Mouse (Mus musculus): ENCODE results near the gene Csrnp2. TPM values are rescaled to one million over a fixed set of nuclear protein-coding genes. Genes with fewer than 3 reads are reported as not detected.

The Csrnp2 gene
- polyA plus RNA-seq, 1 experiment from 2014 or later, result 44.7 TPM

DNA sequence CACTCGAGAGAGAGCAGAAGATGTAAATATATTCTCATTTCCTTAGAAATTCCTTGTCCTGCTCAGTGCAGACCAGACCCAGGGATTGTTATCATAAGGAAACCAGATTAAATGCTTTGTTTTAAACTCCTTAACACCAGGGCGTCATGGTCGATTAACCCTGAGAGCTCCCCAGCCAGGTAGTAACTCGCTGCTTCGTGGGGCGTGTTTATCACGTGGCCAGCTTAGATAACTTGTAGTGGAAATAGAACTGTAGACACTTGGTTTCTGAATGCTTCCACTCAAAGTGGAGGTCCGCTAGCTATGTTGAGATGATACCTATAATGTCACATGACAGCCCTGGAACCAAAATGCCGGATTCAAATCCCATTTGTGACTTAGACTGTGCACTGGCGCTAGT is 25.3 kb downstream of the Csrnp2 start:
- H3K36me3 ChIP-seq, result peaks cover 27% of the 10 kb centered on the region
- H3K27ac ChIP-seq, result no peak overlapping the region
- peak overlapping the region; percentile 95 for H3K4me2 ChIP-seq (replicated peaks)
- no peaks in the 10 kb centered on the region for H3K27me3 ChIP-seq
- peak overlapping the region; percentile 90 for H3K9ac ChIP-seq (replicated peaks)
- H3K9me3 ChIP-seq, result no peaks in the 10 kb centered on the region
- 67% methylated on average over 10 of the region's 10 CpGs for WGBS
- H3K4me1 ChIP-seq (replicated peaks), result peaks cover 35% of the 10 kb centered on the region
- no peak for ATAC-seq
- H3K4me3 ChIP-seq (replicated peaks), result peak overlapping the region; percentile 87

GRCm38 (mm10) chr15:100469189-100469545 is 26.1 kb downstream of the Csrnp2 start:
- Histone ChIP-seq H3K4me1 (replicated peaks) (peaks cover 35% of the 10 kb centered on the region), H3K9ac (replicated peaks) (peak overlapping the region; percentile 90), H3K27ac (peak overlapping the region; percentile 87), H3K27me3 (no peaks in the 10 kb centered on the region), H3K4me2 (replicated peaks) (peak overlapping the region; percentile 95), H3K4me3 (replicated peaks) (peak overlapping the region; percentile 87), H3K9me3 (no peaks in the 10 kb centered on the region), H3K36me3 (peaks cover 20% of the 10 kb centered on the region)
- under 1% methylated on average over 19 of the region's 19 CpGs for WGBS
- peak; percentile 48 for ATAC-seq

- Histone ChIP-seq H3K36me3 (peaks cover 14% of the 10 kb centered on the region), H3K4me1 (replicated peaks) (peaks cover 35% of the 10 kb centered on the region), H3K27me3 (no peaks in the 10 kb centered on the region), H3K9me3 (no peaks in the 10 kb centered on the region), H3K4me3 (replicated peaks) (peak within 1 kb of the TSS; percentile 87), H3K27ac (peak within 1 kb of the TSS; percentile 87), H3K9ac (replicated peaks) (peak within 1 kb of the TSS; percentile 90), H3K4me2 (replicated peaks) (peak within 1 kb of the TSS; percentile 95)
- ATAC-seq, result peak; percentile 97
- 2% methylated on average over 84 of the region's 84 CpGs for WGBS
Observed at GRCm38 (mm10) chr15:100468295-100469188, 26.7 kb downstream of the Csrnp2 start, which contains the start of gene Letmd1. Letmd1 (plus strand) TSS chr15:100469023.

GRCm38 (mm10) chr15:100467738-100468137 is 27.6 kb downstream of the Csrnp2 start:
- peak overlapping the region; percentile 58; the same call in 1 of the 2 replicates for H3K9ac ChIP-seq (replicated peaks)
- 39% methylated on average over 7 of the region's 8 CpGs for WGBS
- H3K36me3 ChIP-seq, result peaks cover 10% of the 10 kb centered on the region
- H3K27ac ChIP-seq, result no peak overlapping the region
- peak overlapping the region; percentile 87 for H3K4me3 ChIP-seq (replicated peaks)
- H3K27me3 ChIP-seq, result no peaks in the 10 kb centered on the region
- H3K9me3 ChIP-seq, result no peaks in the 10 kb centered on the region
- no peak for ATAC-seq
- H3K4me2 ChIP-seq (replicated peaks), result peak overlapping the region; percentile 95
- H3K4me1 ChIP-seq (replicated peaks), result peaks cover 35% of the 10 kb centered on the region

GRCm38 (mm10) chr15:100465432-100465831 is 29.9 kb downstream of the Csrnp2 start:
- no peak for ATAC-seq
- H3K36me3 ChIP-seq, result no peaks in the 10 kb centered on the region
- H3K9me3 ChIP-seq, result no peaks in the 10 kb centered on the region
- peaks cover 34% of the 10 kb centered on the region for H3K4me1 ChIP-seq (replicated peaks)
- no peak overlapping the region for H3K4me2 ChIP-seq (replicated peaks)
- H3K4me3 ChIP-seq (replicated peaks), result no peak overlapping the region
- 88% methylated on average over 2 of the region's 2 CpGs for WGBS
- no peak overlapping the region for H3K27ac ChIP-seq
- H3K27me3 ChIP-seq, result no peaks in the 10 kb centered on the region
- H3K9ac ChIP-seq (replicated peaks), result no peak overlapping the region

DNA sequence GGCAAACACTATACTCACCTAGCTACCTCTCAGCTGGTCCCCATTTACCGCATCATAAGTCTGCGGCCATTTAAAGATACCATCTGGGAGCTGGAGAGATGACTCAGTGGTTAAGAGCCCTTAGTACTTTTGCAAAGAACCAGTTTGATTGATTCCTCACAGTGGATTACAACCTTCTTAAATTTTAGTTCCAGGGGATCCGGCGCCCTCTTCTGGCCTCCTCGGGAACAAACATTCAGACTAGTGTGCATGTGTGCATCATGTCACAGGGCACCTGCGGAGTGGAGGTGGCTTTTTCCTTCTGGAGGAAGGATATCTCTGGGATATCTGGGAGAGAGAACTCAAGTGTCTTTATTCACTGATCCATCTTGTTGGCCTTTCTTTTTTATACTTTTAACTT is 31.6 kb downstream of the Csrnp2 start:
- Histone ChIP-seq H3K4me2 (replicated peaks) (no peak overlapping the region), H3K4me3 (replicated peaks) (no peak overlapping the region), H3K9me3 (no peaks in the 10 kb centered on the region), H3K4me1 (replicated peaks) (peaks cover 23% of the 10 kb centered on the region), H3K27ac (no peak overlapping the region), H3K9ac (replicated peaks) (no peak overlapping the region), H3K27me3 (0 out of 2 replicates have a peak, but pooled peaks cover 5% of the 10 kb centered on the region), H3K36me3 (no peaks in the 10 kb centered on the region)
- ATAC-seq, result no peak
- WGBS, result 27% methylated on average over 6 of the region's 6 CpGs

GRCm38 (mm10) chr15:100462086-100462485 is 33.2 kb downstream of the Csrnp2 start:
- H3K27me3 ChIP-seq, result peaks cover 15% of the 10 kb centered on the region; the same call in 1 of the 2 replicates
- peaks cover 10% of the 10 kb centered on the region for H3K4me1 ChIP-seq (replicated peaks)
- H3K4me2 ChIP-seq (replicated peaks), result no peak overlapping the region
- no peak overlapping the region for H3K4me3 ChIP-seq (replicated peaks)
- WGBS, result 89% methylated on average over 5 of the region's 5 CpGs
- H3K36me3 ChIP-seq, result no peaks in the 10 kb centered on the region
- H3K9ac ChIP-seq (replicated peaks), result no peak overlapping the region
- ATAC-seq, result no peak
- H3K9me3 ChIP-seq, result no peaks in the 10 kb centered on the region
- no peak overlapping the region for H3K27ac ChIP-seq

- no peak for ATAC-seq
- H3K4me1 ChIP-seq (replicated peaks), result peaks cover 8% of the 10 kb centered on the region
- no peaks in the 10 kb centered on the region for H3K9me3 ChIP-seq
- no peak overlapping the region for H3K4me2 ChIP-seq (replicated peaks)
- peaks cover 15% of the 10 kb centered on the region; the same call in 1 of the 2 replicates for H3K27me3 ChIP-seq
- H3K4me3 ChIP-seq (replicated peaks), result no peak overlapping the region
- H3K27ac ChIP-seq, result no peak overlapping the region
- H3K9ac ChIP-seq (replicated peaks), result no peak overlapping the region
- H3K36me3 ChIP-seq, result no peaks in the 10 kb centered on the region
- 88% methylated on average over 9 of the region's 9 CpGs for WGBS
Observed at GRCm38 (mm10) chr15:100461646-100462045, 33.6 kb downstream of the Csrnp2 start.

DNA sequence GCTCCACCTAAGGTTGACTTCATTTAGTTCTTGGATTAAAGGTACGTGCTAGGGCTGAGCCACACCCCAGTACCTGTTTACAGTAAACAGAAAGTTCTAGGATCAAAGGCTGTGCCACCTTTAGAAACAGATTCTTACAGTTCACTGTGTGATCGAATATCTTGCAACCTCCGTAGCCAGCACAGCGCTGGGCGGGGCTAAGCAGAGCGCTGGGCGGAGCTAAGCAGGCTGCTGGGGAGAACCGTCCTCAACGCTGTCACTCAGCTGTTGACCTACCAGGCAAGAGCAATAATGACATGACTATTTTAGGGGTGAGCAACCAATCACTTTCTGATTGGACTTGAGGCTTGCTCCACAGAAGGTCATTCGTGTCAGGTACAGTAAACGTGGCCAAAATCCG is 34.3 kb downstream of the Csrnp2 start:
- Histone ChIP-seq H3K27ac (no peak overlapping the region), H3K36me3 (no peaks in the 10 kb centered on the region), H3K27me3 (peaks cover 15% of the 10 kb centered on the region; the same call in 1 of the 2 replicates), H3K4me3 (replicated peaks) (no peak overlapping the region), H3K9ac (replicated peaks) (no peak overlapping the region), H3K4me1 (replicated peaks) (0 out of 2 replicates have a peak, but pooled peaks cover 5% of the 10 kb centered on the region), H3K9me3 (no peaks in the 10 kb centered on the region), H3K4me2 (replicated peaks) (no peak overlapping the region; the same call in 1 of the 2 replicates)
- ATAC-seq, result no peak
- 9% methylated on average over 12 of the region's 12 CpGs for WGBS

GRCm38 (mm10) chr15:100458055-100458454 is 37.2 kb downstream of the Csrnp2 start:
- Histone ChIP-seq H3K9me3 (no peaks in the 10 kb centered on the region), H3K4me1 (replicated peaks) (0 out of 2 replicates have a peak, but pooled peaks cover 5% of the 10 kb centered on the region), H3K9ac (replicated peaks) (no peak overlapping the region), H3K36me3 (no peaks in the 10 kb centered on the region), H3K4me3 (replicated peaks) (no peak overlapping the region), H3K27ac (no peak overlapping the region), H3K27me3 (peaks cover 15% of the 10 kb centered on the region; the same call in 1 of the 2 replicates), H3K4me2 (replicated peaks) (no peak overlapping the region)
- ATAC-seq, result no peak
- 42% methylated on average over 10 of the region's 10 CpGs for WGBS

GRCm38 (mm10) chr15:100457340-100457739 is 37.9 kb downstream of the Csrnp2 start:
- peak; percentile 65; the same call in 1 of the 2 replicates for ATAC-seq
- WGBS, result 11% methylated on average over 17 of the region's 17 CpGs
- 0 out of 2 replicates have a peak, but pooled peaks cover 5% of the 10 kb centered on the region for H3K4me1 ChIP-seq (replicated peaks)
- H3K4me2 ChIP-seq (replicated peaks), result no peak overlapping the region
- H3K36me3 ChIP-seq, result no peaks in the 10 kb centered on the region
- H3K27ac ChIP-seq, result no peak overlapping the region
- H3K4me3 ChIP-seq (replicated peaks), result no peak overlapping the region
- no peak overlapping the region for H3K9ac ChIP-seq (replicated peaks)
- peaks cover 15% of the 10 kb centered on the region; the same call in 1 of the 2 replicates for H3K27me3 ChIP-seq
- H3K9me3 ChIP-seq, result no peaks in the 10 kb centered on the region

DNA sequence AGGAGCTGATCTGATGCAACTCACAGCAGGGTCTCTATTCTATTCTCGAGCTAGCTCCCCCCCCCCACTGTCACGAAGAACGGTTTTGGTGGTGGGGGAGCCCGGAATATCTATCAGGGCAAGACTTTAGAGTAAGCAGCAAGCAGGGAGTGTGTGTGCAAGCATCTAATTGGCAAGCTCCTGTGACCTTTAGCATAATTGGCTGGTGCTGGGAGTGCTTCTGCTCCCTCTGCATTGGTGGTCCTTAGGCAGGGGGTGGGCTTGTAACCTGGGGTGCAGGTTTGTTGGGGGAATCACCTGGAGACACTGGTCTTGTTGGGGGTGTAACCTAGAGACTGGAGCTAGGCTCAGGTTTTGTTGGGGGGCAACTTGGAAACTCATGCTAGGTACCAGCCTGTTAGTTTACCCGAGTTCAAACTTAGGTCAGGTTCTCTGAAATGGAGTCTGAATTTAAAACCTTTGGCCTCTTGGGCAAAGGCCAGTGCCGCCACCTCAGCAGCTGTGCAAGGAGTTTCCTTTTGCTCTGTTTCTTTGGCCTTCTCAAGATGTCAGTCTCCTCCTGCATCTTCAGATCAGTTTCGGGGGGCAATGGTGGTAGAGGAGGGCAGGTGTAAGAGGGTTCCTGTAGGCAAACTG is 38.8 kb downstream of the Csrnp2 start:
- Histone ChIP-seq H3K4me3 (replicated peaks) (no peak overlapping the region), H3K4me2 (replicated peaks) (no peak overlapping the region), H3K9me3 (no peaks in the 10 kb centered on the region), H3K36me3 (no peaks in the 10 kb centered on the region), H3K4me1 (replicated peaks) (0 out of 2 replicates have a peak, but pooled peaks cover 5% of the 10 kb centered on the region), H3K9ac (replicated peaks) (no peak overlapping the region), H3K27me3 (peaks cover 15% of the 10 kb centered on the region; the same call in 1 of the 2 replicates), H3K27ac (no peak overlapping the region)
- 69% methylated on average over 7 of the region's 7 CpGs for WGBS
- no peak for ATAC-seq

Data from midbrain, embryonic 13.5 days (tissue).